Comparison of ENCODE assay signal across 24 mouse cellular contexts in the genomic region with DNA sequence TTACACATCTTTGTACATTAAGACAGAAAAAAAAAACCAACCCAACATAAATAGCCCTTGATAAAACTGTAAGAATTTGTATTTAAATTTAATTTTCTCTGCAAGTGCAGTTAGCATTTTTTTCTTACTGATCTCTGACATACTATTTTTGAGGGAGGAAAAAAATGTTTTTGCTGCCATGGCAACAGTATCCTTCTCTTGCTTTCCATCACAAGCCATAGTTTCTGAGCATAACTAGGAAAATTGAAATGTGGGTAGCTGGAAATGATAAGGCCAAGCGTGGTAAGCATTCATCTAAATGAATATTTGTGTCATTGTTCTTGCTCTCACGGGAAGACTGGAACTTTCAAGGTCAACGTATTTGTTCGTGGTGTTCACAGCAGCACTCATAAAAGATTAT.
DNase-seq lines count a peak whose midpoint lies in the region; ATAC-seq lines count a peak whose summit lies in the region.
"Had no signal": no experiment of that assay in that cellular context is flagged by ENCODE, and none has a peak within 500 bp of the region (broad histone marks: within the 10 kb centered on the region; RNA-seq: fewer than 3 reads in every experiment).

No protein-coding gene starts in this region.

- peak overlapping the region; percentile 30; the same call in 1 of the 2 replicates for H3K27ac ChIP-seq in hindbrain, embryonic 13.5 days
- no peak overlapping the region for H3K27ac ChIP-seq in hindbrain, embryonic 11.5 days (ENCODE audit: low read depth, low read length)
- H3K27ac ChIP-seq in midbrain, embryonic 13.5 days, result 0 out of 2 replicates have a peak overlapping the region, but pooled peaks have one; percentile 44
- no peak overlapping the region for H3K27ac ChIP-seq in midbrain, embryonic 11.5 days (ENCODE audit: low read depth, low read length)
- H3K27ac ChIP-seq in hindbrain, embryonic 16.5 days (ENCODE audit: low read depth, low read length), result 0 out of 2 replicates have a peak overlapping the region, but pooled peaks have one; percentile 29
- H3K27ac ChIP-seq: embryonic facial prominence, embryonic 12.5 days had no signal

- no peaks in the 10 kb centered on the region for H3K27me3 ChIP-seq in hindbrain, embryonic 13.5 days
- H3K27me3 ChIP-seq in hindbrain, embryonic 11.5 days (ENCODE audit: control insufficient read depth, insufficient read depth, low read length), result no peaks in the 10 kb centered on the region
- no peaks in the 10 kb centered on the region for H3K27me3 ChIP-seq in midbrain, embryonic 13.5 days
- no peaks in the 10 kb centered on the region for H3K27me3 ChIP-seq in midbrain, embryonic 11.5 days (ENCODE audit: control insufficient read depth, insufficient read depth, low read length)
- H3K27me3 ChIP-seq in hindbrain, embryonic 16.5 days (replicated peaks; ENCODE audit: control insufficient read depth, insufficient read depth, low read length), result no peaks in the 10 kb centered on the region
- H3K27me3 ChIP-seq: CH12.LX; embryonic facial prominence, embryonic 12.5 days; neural tube, embryonic 13.5 days had no signal

- WGBS in hindbrain, embryonic 13.5 days, result 42% methylated on average over 4 of the region's 4 CpGs
- WGBS in hindbrain, embryonic 11.5 days, result 72% methylated on average over 4 of the region's 4 CpGs
- 27% methylated on average over 4 of the region's 4 CpGs for WGBS in midbrain, embryonic 13.5 days
- WGBS in midbrain, embryonic 11.5 days, result 59% methylated on average over 4 of the region's 4 CpGs
- 36% methylated on average over 4 of the region's 4 CpGs for WGBS in hindbrain, embryonic 16.5 days

- no peaks in the 10 kb centered on the region for H3K9me3 ChIP-seq in hindbrain, embryonic 13.5 days
- no peaks in the 10 kb centered on the region for H3K9me3 ChIP-seq in hindbrain, embryonic 11.5 days (ENCODE audit: control insufficient read depth, low read length)
- no peaks in the 10 kb centered on the region for H3K9me3 ChIP-seq in midbrain, embryonic 13.5 days
- H3K9me3 ChIP-seq in midbrain, embryonic 11.5 days (ENCODE audit: control insufficient read depth, low read length), result no peaks in the 10 kb centered on the region
- no peaks in the 10 kb centered on the region for H3K9me3 ChIP-seq in hindbrain, embryonic 16.5 days (ENCODE audit: control insufficient read depth, low read length)
- H3K9me3 ChIP-seq: embryonic facial prominence, embryonic 12.5 days; G1E; neural tube, embryonic 13.5 days had no signal

- H3K36me3 ChIP-seq in hindbrain, embryonic 13.5 days, result no peaks in the 10 kb centered on the region
- no peaks in the 10 kb centered on the region for H3K36me3 ChIP-seq in hindbrain, embryonic 11.5 days (ENCODE audit: control insufficient read depth, insufficient read depth, low read length)
- H3K36me3 ChIP-seq in midbrain, embryonic 13.5 days, result no peaks in the 10 kb centered on the region
- no peaks in the 10 kb centered on the region for H3K36me3 ChIP-seq in midbrain, embryonic 11.5 days (ENCODE audit: control insufficient read depth, insufficient read depth, low read length)
- no peaks in the 10 kb centered on the region for H3K36me3 ChIP-seq in hindbrain, embryonic 16.5 days (ENCODE audit: control insufficient read depth, insufficient read depth, low read length)
- H3K36me3 ChIP-seq: embryonic facial prominence, embryonic 12.5 days; G1E; neural tube, embryonic 13.5 days had no signal

- H3K4me1 ChIP-seq in hindbrain, embryonic 13.5 days (replicated peaks), result peaks cover 25% of the 10 kb centered on the region
- no peaks in the 10 kb centered on the region; the same call in 1 of the 2 replicates for H3K4me1 ChIP-seq in hindbrain, embryonic 11.5 days (replicated peaks; ENCODE audit: control insufficient read depth, insufficient read depth, low read length)
- H3K4me1 ChIP-seq in midbrain, embryonic 13.5 days (replicated peaks), result peaks cover 32% of the 10 kb centered on the region
- peaks cover 3% of the 10 kb centered on the region; the same call in 1 of the 2 replicates for H3K4me1 ChIP-seq in midbrain, embryonic 11.5 days (ENCODE audit: control insufficient read depth, insufficient read depth, low read length)
- H3K4me1 ChIP-seq in hindbrain, embryonic 16.5 days (ENCODE audit: control insufficient read depth, insufficient read depth, low read depth, low read length), result peaks cover 12% of the 10 kb centered on the region
- H3K4me1 ChIP-seq: embryonic facial prominence, embryonic 12.5 days had no signal

- H3K4me2 ChIP-seq in hindbrain, embryonic 13.5 days, result no peak overlapping the region
- no peak overlapping the region for H3K4me2 ChIP-seq in hindbrain, embryonic 11.5 days (replicated peaks; ENCODE audit: low read depth, low read length)
- no peak overlapping the region for H3K4me2 ChIP-seq in midbrain, embryonic 13.5 days (replicated peaks)
- no peak overlapping the region for H3K4me2 ChIP-seq in midbrain, embryonic 11.5 days
- H3K4me2 ChIP-seq in hindbrain, embryonic 16.5 days (ENCODE audit: low read length), result peak overlapping the region; percentile 4; the same call in 1 of the 2 replicates
- H3K4me2 ChIP-seq: embryonic facial prominence, embryonic 12.5 days; heart, embryonic 11.5 days; neural tube, embryonic 13.5 days had no signal

- no peak overlapping the region for H3K4me3 ChIP-seq in hindbrain, embryonic 13.5 days
- H3K4me3 ChIP-seq in hindbrain, embryonic 11.5 days (ENCODE audit: low read depth, low read length), result no peak overlapping the region
- H3K4me3 ChIP-seq in midbrain, embryonic 13.5 days (replicated peaks), result no peak overlapping the region
- H3K4me3 ChIP-seq in midbrain, embryonic 11.5 days (ENCODE audit: low read depth, low read length), result no peak overlapping the region
- no peak overlapping the region for H3K4me3 ChIP-seq in hindbrain, embryonic 16.5 days (ENCODE audit: low read length)
- H3K4me3 ChIP-seq: embryonic facial prominence, embryonic 12.5 days; myocyte; neural tube, embryonic 13.5 days had no signal

- ATAC-seq in hindbrain, embryonic 13.5 days (ENCODE audit: low FRiP score), result no peak
- ATAC-seq in hindbrain, embryonic 11.5 days (ENCODE audit: low FRiP score), result no peak
- ATAC-seq in midbrain, embryonic 13.5 days, result no peak
- no peak for ATAC-seq in midbrain, embryonic 11.5 days (ENCODE audit: low FRiP score)
- ATAC-seq in hindbrain, embryonic 16.5 days, result no peak
- no peak for ATAC-seq in activated CD4-positive, CD25-positive, alpha-beta regulatory T cell, adult 4 months
- ATAC-seq: intestine, embryonic 16.5 days; Patski had no signal

- no peak overlapping the region for H3K9ac ChIP-seq in hindbrain, embryonic 13.5 days
- H3K9ac ChIP-seq in hindbrain, embryonic 11.5 days (ENCODE audit: low read depth, low read length), result no peak overlapping the region
- H3K9ac ChIP-seq in midbrain, embryonic 13.5 days (replicated peaks), result no peak overlapping the region
- H3K9ac ChIP-seq in midbrain, embryonic 11.5 days (ENCODE audit: low read length), result no peak overlapping the region
- H3K9ac ChIP-seq in hindbrain, embryonic 16.5 days (ENCODE audit: low read depth, low read length), result no peak overlapping the region
- H3K9ac ChIP-seq: embryonic facial prominence, embryonic 12.5 days; neural tube, embryonic 13.5 days had no signal

- no peak for DNase-seq in hindbrain, embryonic 11.5 days (ENCODE audit: low spot score)
- no peak for DNase-seq in midbrain, embryonic 11.5 days (ENCODE audit: low spot score, missing footprints)
- no peak for DNase-seq in thymus, postnatal 4 days
- DNase-seq: adrenal gland, adult 2 months; B cell, adult 2 months; cerebellum, adult 2 months; cerebellum, postnatal 25 days; kidney, adult 9 months; kidney, postnatal 36 days; layer of hippocampus, adult 9-11 months; lung, postnatal 4 days; thymus, postnatal 25 days had no signal

Comparison
In these comparisons a context has a peak if more than half of its experiments do, and no peak if none do; other contexts are left out.
1. H3K27ac ChIP-seq: peak in hindbrain, embryonic 13.5 days (single experiment), midbrain, embryonic 13.5 days (single experiment) and hindbrain, embryonic 16.5 days (single experiment); none in hindbrain, embryonic 11.5 days (single experiment) and midbrain, embryonic 11.5 days (single experiment).